Mouse (Mus musculus) heart, embryonic 11.5 days (tissue): ENCODE results near the gene Fam173a. TPM values are rescaled to one million over a fixed set of nuclear protein-coding genes. Genes with fewer than 3 reads are reported as not detected.
"Not testable (repeated sequence)": the region's sequence is repeated elsewhere in the genome, so short reads cannot be mapped to it uniquely, and the experiment has no call there.

Experiments
- ATAC-seq: fragments of 200-750 bp; cut with Nextera tagmentation; replicated peaks from 2 replicates; pipeline ENCODE4 v1.8.0; 2017; ENCODE audit warnings: moderate library complexity; ENCODE audit not compliant: insufficient number of reproducible peaks, low FRiP score, low TSS enrichment
- H3K27ac ChIP-seq: fragments of 300-500 bp; sonication (generic); 2 replicates; pipeline ENCODE4 v1.5.1; 2014; ENCODE audit warnings: mild to moderate bottlenecking, low read depth, low read length
- H3K27me3 ChIP-seq: fragments of 300-500 bp; sonication (generic); 2 replicates; pipeline ENCODE4 v1.6.1; 2014; ENCODE audit warnings: mild to moderate bottlenecking, low read length, mixed read lengths; ENCODE audit not compliant: control insufficient read depth, insufficient read depth
- H3K36me3 ChIP-seq: fragments of 300-500 bp; sonication (generic); 2 replicates; pipeline ENCODE4 v1.6.1; 2014; ENCODE audit warnings: mild to moderate bottlenecking, low read length, moderate library complexity, mixed read lengths; ENCODE audit not compliant: control insufficient read depth, insufficient read depth
- H3K4me1 ChIP-seq: fragments of 300-500 bp; sonication (generic); 2 replicates; pipeline ENCODE4 v1.6.1; 2014; ENCODE audit warnings: low read length; ENCODE audit not compliant: control insufficient read depth, insufficient read depth
- H3K4me2 ChIP-seq: fragments of 300-500 bp; sonication (generic); 2 replicates; pipeline ENCODE4 v1.6.1; 2014; ENCODE audit warnings: mild to moderate bottlenecking, moderate library complexity
- H3K4me3 ChIP-seq: fragments of 300-500 bp; sonication (generic); 2 replicates; pipeline ENCODE4 v1.5.1; 2014; ENCODE audit warnings: low read depth, low read length
- H3K9ac ChIP-seq: fragments of 300-500 bp; sonication (generic); 2 replicates; pipeline ENCODE4 v1.6.1; 2014; ENCODE audit warnings: mild to moderate bottlenecking, low read depth, low read length, moderate library complexity
- H3K9me3 ChIP-seq: fragments of 300-500 bp; sonication (generic); replicated peaks from 2 replicates; pipeline ENCODE4 v1.6.1; 2016; ENCODE audit warnings: low read length; ENCODE audit not compliant: control insufficient read depth
- WGBS: fragments of 180-500 bp; shearing (Covaris S2); extraction: QIAGEN DNeasy Blood & Tissue Kit; methylation state at CpG from one replicate; pipeline ENCODE4 v1.1.7; 2014; ENCODE audit not compliant: insufficient replicate concordance; 5-methylcytosine and 5-hydroxymethylcytosine counted together
- microRNA-seq: library from miRNA; unstranded; fragments of <30 nt; microRNA quantifications from one replicate; pipeline ENCODE4, GENCODE M21; 2016; ENCODE audit warnings: borderline number of aligned reads
- polyA plus RNA-seq: library from polyadenylated mRNA; unstranded; fragments of >200 nt; fragmentation: Nextera tagmentation; extraction: Ambion mirVana; gene quantifications from 2 replicates; pipeline ENCODE4 v1.2.1, GENCODE M21; 2014

Gene Fam173a
- polyA plus RNA-seq, 1 experiment from 2014 or later, result 74.0 TPM

- no peak overlapping the region for H3K4me2 ChIP-seq
- H3K27ac ChIP-seq, result no peak overlapping the region
- H3K9me3 ChIP-seq, result no peaks in the 10 kb centered on the region
- 53% methylated on average over 5 of the region's 5 CpGs for WGBS
- no peaks in the 10 kb centered on the region for H3K36me3 ChIP-seq
- no peak for ATAC-seq
- 0 out of 2 replicates have a peak overlapping the region, but pooled peaks have one; percentile 24 for H3K9ac ChIP-seq
- H3K27me3 ChIP-seq, result no peaks in the 10 kb centered on the region
- peaks cover 10% of the 10 kb centered on the region for H3K4me1 ChIP-seq
- H3K4me3 ChIP-seq, result no peak overlapping the region
Measured at GRCm38 (mm10) chr17:25751446-25751845, 41.3 kb downstream of the Fam173a start.

GRCm38 (mm10) chr17:25749314-25749713 lies 43.4 kb downstream of the Fam173a start:
- no peak for ATAC-seq
- no peak overlapping the region for H3K4me3 ChIP-seq
- no peak overlapping the region for H3K9ac ChIP-seq
- H3K27ac ChIP-seq, result no peak overlapping the region
- no peaks in the 10 kb centered on the region for H3K9me3 ChIP-seq
- no peaks in the 10 kb centered on the region for H3K27me3 ChIP-seq
- H3K4me1 ChIP-seq, result peaks cover 6% of the 10 kb centered on the region
- H3K36me3 ChIP-seq, result no peaks in the 10 kb centered on the region
- no peak overlapping the region for H3K4me2 ChIP-seq
- WGBS, result 81% methylated on average over 6 of the region's 6 CpGs

- peaks cover 6% of the 10 kb centered on the region for H3K4me1 ChIP-seq
- H3K9me3 ChIP-seq, result no peaks in the 10 kb centered on the region
- H3K27me3 ChIP-seq, result peaks cover 3% of the 10 kb centered on the region; the same call in 1 of the 2 replicates
- H3K36me3 ChIP-seq, result no peaks in the 10 kb centered on the region
- no peak overlapping the region for H3K9ac ChIP-seq
- WGBS, result 82% methylated on average over 4 of the region's 4 CpGs
- no peak overlapping the region for H3K4me3 ChIP-seq
- H3K4me2 ChIP-seq, result no peak overlapping the region
- no peak for ATAC-seq
- no peak overlapping the region for H3K27ac ChIP-seq
Measured at GRCm38 (mm10) chr17:25748238-25748637, 44.5 kb downstream of the Fam173a start.

GRCm38 (mm10) chr17:25744311-25744710 lies 48.4 kb downstream of the Fam173a start:
- Histone ChIP-seq H3K4me3 (no peak overlapping the region), H3K27me3 (peaks cover 10% of the 10 kb centered on the region), H3K4me1 (no peaks in the 10 kb centered on the region), H3K27ac (no peak overlapping the region), H3K9ac (no peak overlapping the region), H3K9me3 (no peaks in the 10 kb centered on the region), H3K4me2 (no peak overlapping the region), H3K36me3 (no peaks in the 10 kb centered on the region)
- ATAC-seq, result no peak
- WGBS, result 76% methylated on average over 10 of the region's 10 CpGs

- H3K9ac ChIP-seq, result no peak overlapping the region
- no peaks in the 10 kb centered on the region for H3K9me3 ChIP-seq
- WGBS, result 88% methylated on average over 9 of the region's 9 CpGs
- H3K4me1 ChIP-seq, result no peaks in the 10 kb centered on the region
- H3K27me3 ChIP-seq, result peaks cover 10% of the 10 kb centered on the region
- no peak overlapping the region for H3K4me2 ChIP-seq
- no peaks in the 10 kb centered on the region for H3K36me3 ChIP-seq
- H3K27ac ChIP-seq, result no peak overlapping the region
- no peak for ATAC-seq
- no peak overlapping the region for H3K4me3 ChIP-seq
Measured at GRCm38 (mm10) chr17:25743831-25744230, 48.9 kb downstream of the Fam173a start.

- H3K4me3 ChIP-seq, ATAC-seq, H3K27ac ChIP-seq, H3K9me3 ChIP-seq, H3K4me2 ChIP-seq, H3K4me1 ChIP-seq, H3K9ac ChIP-seq, H3K36me3 ChIP-seq: not testable (repeated sequence)
- 62% methylated on average over 12 of the region's 12 CpGs for WGBS
- peaks cover 14% of the 10 kb centered on the region for H3K27me3 ChIP-seq
Measured at GRCm38 (mm10) chr17:25741471-25741870, 51.2 kb downstream of the Fam173a start.

Small RNAs within 50 kb of the gene (microRNA-seq; reads per million reads assigned to microRNA genes)
- gene Gm25083 (not detected), gene Mir3082 (0.20 reads per million), gene Mir6966 (0.95 reads per million, percentile 12 among the genes with 10 or more reads in this experiment)

Other genes starting within 250 kb of the Fam173a start
- 2.0 and 2.9 TPM in 2 replicates for gene Sox8, start 222.2 kb downstream of the Fam173a start, polyA plus RNA-seq
- 32.8 and 34.9 TPM in 2 replicates for gene Lmf1, start 213.8 kb downstream of the Fam173a start, polyA plus RNA-seq
- gene Gng13, start 75.7 kb downstream of the Fam173a start, polyA plus RNA-seq, result 2.1 and 2.7 TPM in 2 replicates
- 12.6 and 12.8 TPM in 2 replicates for gene Chtf18, start 65.5 kb downstream of the Fam173a start, polyA plus RNA-seq
- 11.7 and 12.9 TPM in 2 replicates for gene Rpusd1, start 65.2 kb downstream of the Fam173a start, polyA plus RNA-seq
- gene Mslnl, start 56.9 kb downstream of the Fam173a start, polyA plus RNA-seq, result not detected in 2 replicates
- gene Msln, start 38.5 kb downstream of the Fam173a start, polyA plus RNA-seq, result 3.1 and 3.4 TPM in 2 replicates
- gene Narfl, start 19.1 kb downstream of the Fam173a start, polyA plus RNA-seq, result 27.9 and 31.8 TPM in 2 replicates
- gene Haghl, start 7.2 kb downstream of the Fam173a start, polyA plus RNA-seq, result 47.2 and 52.3 TPM in 2 replicates
- 0.13 TPM in 1 of 2 replicates, not detected in the other for gene Ccdc78, start 6.3 kb downstream of the Fam173a start, polyA plus RNA-seq
- 0.29 TPM in 1 of 2 replicates, not detected in the other for gene AC134908.4, start 2.8 kb upstream of the Fam173a start, polyA plus RNA-seq
- gene Metrn, start 4.2 kb upstream of the Fam173a start, polyA plus RNA-seq, result 6.2 and 8.3 TPM in 2 replicates
- gene Fbxl16, start 16.2 kb upstream of the Fam173a start, polyA plus RNA-seq, result 1.1 and 1.4 TPM in 2 replicates
- 14.4 and 17.7 TPM in 2 replicates for gene Wdr24, start 30.7 kb upstream of the Fam173a start, polyA plus RNA-seq
- 30.9 and 42.6 TPM in 2 replicates for gene Jmjd8, start 36.0 kb upstream of the Fam173a start, polyA plus RNA-seq
- gene Stub1, start 40.5 kb upstream of the Fam173a start, polyA plus RNA-seq, result 292 and 322 TPM in 2 replicates
- gene Rhbdl1, start 44.4 kb upstream of the Fam173a start, polyA plus RNA-seq, result 1.9 and 2.5 TPM in 2 replicates
- 0.70 and 1.1 TPM in 2 replicates for gene Gm20683, start 48.9 kb upstream of the Fam173a start, polyA plus RNA-seq
- 9.6 and 11.9 TPM in 2 replicates for gene Rhot2, start 52.0 kb upstream of the Fam173a start, polyA plus RNA-seq
- 12.3 and 14.0 TPM in 2 replicates for gene Wdr90, start 68.6 kb upstream of the Fam173a start, polyA plus RNA-seq
- gene Mcrip2, start 75.9 kb upstream of the Fam173a start, polyA plus RNA-seq, result 160 and 168 TPM in 2 replicates
- gene Mettl26, start 82.2 kb upstream of the Fam173a start, polyA plus RNA-seq, result 42.7 and 46.0 TPM in 2 replicates
- gene Wfikkn1, start 88.0 kb upstream of the Fam173a start, polyA plus RNA-seq, result 0.17 and 0.47 TPM in 2 replicates
- gene Rab40c, start 126.8 kb upstream of the Fam173a start, polyA plus RNA-seq, result 11.0 and 11.7 TPM in 2 replicates
- gene Pigq, start 152.0 kb upstream of the Fam173a start, polyA plus RNA-seq, result 71.2 and 77.1 TPM in 2 replicates
- gene Nhlrc4, start 152.1 kb upstream of the Fam173a start, polyA plus RNA-seq, result 0.34 and 0.42 TPM in 2 replicates
- 0.14 and 0.25 TPM in 2 replicates for gene A930017K11Rik, start 159.7 kb upstream of the Fam173a start, polyA plus RNA-seq
- gene Capn15, start 192.9 kb upstream of the Fam173a start, polyA plus RNA-seq, result 12.7 and 15.2 TPM in 2 replicates